Mouse (Mus musculus): ENCODE data around the gene Dlg2. TPM values are rescaled to one million over a fixed set of nuclear protein-coding genes. Genes with fewer than 3 reads are reported as not detected.

Dlg2 gene
- total RNA-seq, 2 experiments from 2014 or later, result 40.3 to 65.7 TPM

DNA sequence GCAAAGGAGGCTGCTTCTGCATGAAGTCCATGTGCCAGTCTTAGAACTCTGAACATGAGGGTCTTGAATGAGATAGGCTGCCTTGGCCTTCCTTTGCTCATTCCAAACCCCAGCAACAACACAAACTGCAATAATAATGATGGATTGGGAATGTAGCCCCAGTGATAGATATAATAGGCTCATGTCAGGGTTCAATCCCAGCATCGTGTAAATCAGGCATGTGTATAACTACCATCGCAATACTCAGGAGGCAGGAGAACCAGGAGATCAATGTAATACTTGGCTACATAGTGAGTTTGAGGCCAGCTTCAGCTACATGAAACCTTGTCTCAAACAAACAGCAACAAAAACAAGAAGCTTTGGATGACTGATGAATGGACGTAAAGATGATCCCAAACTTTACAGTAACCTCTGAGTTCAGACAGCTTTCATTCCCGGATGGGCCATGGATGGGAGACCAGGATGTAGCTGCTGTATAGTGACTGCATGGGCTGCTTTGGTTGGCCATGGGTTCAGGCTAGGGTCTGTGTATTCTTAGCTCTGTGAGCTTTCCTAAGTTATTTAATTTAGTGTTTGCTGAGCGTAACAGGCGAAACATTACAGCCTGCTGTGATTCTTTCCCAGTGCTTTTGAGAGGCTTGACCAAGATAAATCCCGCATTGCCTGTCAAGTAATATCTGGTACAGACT lies 1708.0 kb downstream of the Dlg2 start:
- no peak for DNase-seq

DNA sequence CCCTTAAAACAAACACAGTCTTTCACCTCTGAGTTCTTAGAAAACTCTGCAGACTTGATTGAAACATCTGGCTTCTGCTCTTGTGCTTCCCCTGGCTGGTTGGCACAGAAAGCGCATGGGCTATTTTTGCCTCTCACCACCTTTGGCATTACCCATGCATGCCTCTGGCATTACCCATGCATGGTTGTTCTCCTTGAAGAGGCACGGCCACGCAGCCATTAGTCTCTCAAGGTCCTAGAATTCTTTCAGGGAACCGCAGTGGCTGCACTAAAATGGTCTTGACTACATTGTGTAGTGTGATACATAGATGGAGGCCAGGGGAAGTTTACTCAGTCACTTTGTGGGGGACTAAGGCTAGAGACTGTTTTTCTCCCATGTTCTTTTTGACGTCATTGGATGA lies 1709.9 kb downstream of the Dlg2 start:
- no peak for DNase-seq

DNA sequence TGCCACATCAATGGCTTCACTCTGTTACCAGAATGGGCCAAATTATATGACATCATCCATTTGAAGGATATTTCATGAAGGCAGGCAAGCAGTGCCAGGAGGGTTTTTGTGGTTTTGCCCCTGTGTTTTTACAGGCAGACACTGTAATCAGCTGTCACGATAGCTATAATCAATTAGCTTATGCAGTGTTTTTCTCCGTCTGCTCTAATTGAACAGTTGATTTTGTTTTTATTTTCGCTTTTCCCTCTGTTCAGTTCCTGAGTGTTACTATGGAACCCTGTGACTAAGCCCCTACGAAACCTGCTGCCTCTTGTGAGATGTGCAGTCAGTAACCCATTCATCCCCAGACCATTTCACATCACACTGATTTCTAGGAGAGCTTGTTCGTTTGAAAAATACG lies 1712.7 kb downstream of the Dlg2 start:
- DNase-seq, result no peak

DNA sequence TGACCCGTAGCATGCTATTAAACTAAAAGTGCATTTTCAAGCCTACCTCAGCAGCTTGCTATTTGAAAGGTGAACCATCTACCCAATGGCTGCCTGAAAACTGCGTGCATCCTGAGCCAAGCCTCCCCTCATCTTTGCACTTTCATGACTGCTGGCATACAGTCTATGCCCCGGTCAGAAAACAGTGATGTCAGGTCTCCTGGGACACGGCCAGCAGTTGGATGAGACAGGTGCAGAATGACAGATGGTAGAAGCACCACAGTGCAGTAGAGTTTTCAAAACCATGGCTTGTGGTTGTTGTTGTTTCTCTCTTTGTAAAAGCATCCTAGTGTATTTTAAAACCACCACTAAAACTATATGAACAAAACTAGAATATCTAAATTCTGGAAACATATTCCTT lies 1719.5 kb downstream of the Dlg2 start:
- no peak for DNase-seq

DNA sequence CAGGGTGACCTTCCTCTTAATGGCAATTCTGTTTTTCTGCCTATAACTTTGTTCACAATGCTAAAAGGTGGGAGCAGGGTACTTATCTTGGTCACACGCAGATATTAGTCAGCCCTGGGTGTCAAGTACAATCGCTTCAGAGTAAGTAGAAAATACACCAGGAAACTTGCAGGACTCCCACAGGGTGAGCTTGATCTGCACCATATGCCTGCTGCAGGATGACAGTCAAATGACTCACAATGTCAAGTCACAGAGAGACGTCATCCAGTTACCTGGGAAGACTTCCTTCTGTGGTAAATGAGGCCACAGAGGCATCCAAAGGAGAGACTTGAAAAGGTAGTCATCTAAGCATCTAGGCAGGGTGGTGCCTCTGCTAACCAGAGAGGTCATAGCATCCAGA lies 1721.1 kb downstream of the Dlg2 start:
- DNase-seq, result no peak

DNA sequence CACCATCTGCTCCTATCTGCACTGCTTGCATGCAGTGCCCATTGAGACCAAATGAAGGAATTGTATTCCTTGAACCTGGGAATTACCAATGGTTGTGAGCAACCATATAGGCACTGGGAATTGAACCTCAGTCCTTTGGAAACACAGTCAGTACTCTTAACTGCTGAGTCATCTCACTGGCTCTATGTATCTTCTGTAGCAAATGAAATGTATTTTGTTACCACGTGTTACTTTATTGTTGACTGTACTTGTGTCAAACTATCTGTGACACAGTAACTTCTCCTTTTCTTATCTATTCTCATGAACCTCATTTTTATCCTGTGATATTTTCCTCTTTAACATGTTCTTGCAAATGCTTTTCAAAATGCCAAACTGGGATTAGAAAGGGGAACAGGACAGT lies 1722.7 kb downstream of the Dlg2 start:
- DNase-seq, result no peak

DNA sequence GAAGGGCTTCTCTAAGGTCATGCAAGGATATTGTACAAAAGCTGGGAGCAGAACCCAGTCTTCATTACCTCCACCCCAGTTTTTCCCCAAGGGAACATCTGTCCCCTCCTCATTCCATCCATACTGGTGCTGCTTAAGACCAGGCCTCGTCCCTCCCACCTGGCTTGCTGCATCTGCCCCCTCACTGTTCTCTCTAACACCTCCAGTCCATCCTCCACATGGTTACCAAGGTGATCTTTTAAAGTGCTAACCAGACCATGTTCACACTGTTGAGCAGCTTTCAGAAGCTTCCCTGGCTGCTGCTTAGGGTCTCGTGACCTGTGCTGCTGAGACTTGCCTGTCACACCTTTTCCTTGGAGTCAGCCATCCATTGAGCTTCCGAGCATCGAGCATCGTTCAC lies 1734.2 kb downstream of the Dlg2 start:
- no peak for DNase-seq

DNA sequence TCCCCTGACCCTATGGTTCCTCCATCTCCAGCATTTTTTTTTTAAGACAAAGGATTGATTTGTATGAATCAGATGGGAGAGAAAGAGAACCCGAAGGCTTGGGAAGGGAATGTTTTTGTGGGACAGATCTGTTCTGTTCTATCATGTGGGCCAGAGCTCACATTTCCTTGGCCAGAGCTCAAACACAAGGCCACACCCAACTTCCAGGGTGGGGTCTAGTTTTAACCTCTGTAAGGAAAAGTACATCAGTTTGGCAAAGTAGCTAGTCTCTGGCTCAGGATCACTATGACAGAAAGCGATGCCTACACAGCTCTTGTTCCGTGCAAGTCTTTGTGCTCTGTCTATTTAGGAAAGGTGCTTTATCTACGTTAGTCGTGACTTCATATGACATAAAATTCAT lies 1737.3 kb downstream of the Dlg2 start:
- no peak for DNase-seq

DNA sequence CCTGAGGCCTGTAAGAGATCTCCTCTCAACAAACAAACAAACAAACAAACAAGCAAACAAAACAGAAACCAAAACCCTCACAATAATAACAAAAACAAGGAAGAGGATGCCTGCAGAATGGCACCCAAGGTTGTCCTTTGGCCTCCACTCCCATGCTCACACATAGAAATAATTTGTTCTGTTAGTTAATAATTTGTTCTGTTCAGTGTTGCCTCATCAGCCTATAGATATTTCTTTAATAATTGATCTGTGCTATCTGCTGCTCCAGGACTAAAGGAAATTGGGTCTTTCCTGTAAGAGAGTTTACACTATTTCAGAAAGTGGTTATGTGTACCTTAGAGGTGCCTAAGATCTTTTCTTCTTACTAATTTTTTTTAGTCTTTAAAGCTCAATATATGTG lies 1741.7 kb downstream of the Dlg2 start:
- no peak for DNase-seq

DNA sequence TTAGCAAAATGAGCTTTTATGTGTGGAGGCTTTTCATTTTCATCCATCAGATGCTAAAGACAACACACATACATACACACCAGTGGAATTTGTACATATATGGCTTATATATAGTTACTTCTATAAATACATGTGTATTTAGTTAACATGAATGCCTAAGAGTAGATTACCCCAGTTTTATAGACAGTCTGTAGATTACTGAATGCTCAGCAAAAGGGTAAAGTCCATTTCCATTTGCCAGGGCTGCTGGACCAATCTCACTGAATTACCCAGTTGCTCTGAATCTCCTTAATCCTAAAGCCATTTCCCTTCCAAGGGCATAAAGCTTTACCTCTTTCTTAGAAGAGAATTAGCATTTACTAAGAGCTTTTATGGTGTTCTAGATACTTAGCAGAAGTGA lies 1744.1 kb downstream of the Dlg2 start:
- no peak for DNase-seq

DNA sequence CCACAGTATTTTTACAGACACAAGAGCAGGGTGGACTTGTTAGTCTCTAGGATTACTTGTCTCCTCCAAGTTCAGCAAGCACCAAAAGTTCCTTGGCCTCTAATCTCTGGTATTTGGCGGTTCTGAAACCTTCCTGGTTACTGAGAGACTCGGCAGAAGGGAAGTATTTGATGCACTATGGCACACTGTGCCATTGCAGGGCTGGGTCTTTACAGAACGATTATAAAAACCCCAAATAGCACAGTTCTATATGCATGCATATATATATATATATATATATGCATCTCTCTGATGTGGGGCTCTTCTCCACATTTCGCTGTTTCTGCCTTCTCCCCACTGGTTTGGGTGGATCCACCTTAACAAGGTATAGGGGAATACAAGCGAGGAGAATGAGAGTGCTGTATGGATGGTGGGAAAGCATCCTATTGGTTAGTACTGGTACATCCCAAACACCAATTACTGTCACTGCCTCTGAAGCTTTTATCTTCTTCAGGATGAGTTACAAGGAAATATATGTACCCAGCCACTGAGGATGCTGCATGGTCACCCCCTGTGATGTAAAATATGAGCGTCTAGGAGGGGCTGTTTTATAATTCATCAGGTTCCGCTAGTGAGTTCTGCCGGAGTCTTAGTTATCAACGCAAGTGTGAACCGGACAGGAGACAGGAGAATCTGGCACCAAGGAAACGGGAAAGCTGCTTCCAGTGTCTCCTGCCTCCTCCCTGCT lies 1758.2 kb downstream of the Dlg2 start:
- no peak for DNase-seq

DNA sequence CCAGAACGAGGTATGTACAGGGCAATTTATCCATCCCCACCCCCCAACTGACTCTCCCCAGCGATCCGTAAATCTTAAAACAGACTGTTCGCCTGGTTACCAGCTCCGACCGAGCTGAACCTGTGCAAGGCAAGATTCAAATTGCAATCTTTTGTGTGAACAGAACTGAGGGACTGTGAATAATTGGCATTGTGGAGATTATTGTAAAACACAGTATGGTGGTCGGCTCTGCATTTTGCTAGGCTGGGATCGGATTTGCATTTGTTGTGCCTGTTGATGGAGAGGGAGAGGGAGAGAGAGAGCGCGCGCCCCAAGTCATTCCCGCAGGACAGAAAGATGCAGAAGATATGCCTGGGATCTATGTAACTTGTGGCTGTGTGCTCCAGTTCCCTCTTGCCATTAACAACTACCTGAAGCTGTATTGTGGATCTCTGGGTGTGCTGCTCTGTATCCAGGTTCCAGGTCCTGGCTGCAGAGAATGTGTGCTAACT lies 1759.1 kb downstream of the Dlg2 start:
- DNase-seq, result no peak

DNA sequence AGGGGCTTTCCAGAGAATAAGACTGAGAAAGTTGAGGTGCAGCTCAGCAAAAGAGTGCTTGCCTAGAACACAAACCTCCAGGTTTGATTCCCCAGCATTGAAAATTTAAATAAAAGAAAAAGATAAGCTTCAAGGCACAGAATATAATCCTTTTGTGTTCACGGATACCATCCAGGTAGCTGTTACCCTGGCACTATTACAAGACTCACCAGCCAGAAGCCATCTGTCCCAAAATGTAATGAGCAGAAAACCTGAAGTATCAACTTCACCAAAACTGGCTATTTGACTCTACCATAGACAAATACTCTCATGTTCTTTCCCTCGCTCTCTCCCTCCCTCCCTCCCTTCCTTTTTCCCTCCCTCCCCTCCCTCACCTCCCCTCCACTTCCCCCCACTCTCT lies 1764.4 kb downstream of the Dlg2 start:
- no peak for DNase-seq

DNA sequence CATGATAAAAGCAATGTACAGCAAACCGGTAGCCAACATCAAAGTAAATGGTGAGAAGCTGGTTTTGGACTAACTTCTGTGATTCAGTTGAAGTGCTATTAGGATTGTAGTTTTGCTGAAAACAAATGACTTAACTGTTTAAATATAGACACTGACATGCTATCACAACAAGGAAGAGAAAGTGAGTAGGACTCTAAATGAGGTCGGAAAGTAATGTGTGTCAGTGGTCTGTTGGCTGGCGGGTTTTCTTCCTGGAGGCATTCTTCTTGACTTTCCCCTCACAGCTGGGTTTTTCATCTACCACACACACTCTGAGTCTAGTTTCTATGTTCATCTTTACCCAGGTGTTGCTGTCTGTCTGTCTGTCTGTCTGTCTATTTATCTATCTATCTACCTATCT lies 1771.1 kb downstream of the Dlg2 start:
- DNase-seq, result no peak

DNA sequence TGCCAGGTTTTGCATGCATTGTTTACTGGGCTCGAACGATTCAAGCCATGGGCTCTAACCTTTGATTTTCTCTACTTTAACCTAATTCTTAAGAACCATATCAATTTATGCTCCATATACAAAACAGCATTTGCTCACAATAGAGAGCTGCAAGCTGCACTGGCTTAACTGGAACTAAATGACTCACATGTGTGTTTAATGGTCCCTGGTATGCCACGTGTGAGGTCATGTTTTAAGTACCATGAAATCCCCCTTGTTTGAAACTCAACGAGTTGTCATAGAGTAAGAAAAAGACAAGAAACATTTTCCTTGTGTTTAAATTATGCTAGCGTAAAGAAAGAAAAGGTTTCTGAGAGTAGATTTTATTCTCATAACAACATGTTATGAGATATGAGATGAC lies 1772.1 kb downstream of the Dlg2 start:
- no peak for DNase-seq

DNA sequence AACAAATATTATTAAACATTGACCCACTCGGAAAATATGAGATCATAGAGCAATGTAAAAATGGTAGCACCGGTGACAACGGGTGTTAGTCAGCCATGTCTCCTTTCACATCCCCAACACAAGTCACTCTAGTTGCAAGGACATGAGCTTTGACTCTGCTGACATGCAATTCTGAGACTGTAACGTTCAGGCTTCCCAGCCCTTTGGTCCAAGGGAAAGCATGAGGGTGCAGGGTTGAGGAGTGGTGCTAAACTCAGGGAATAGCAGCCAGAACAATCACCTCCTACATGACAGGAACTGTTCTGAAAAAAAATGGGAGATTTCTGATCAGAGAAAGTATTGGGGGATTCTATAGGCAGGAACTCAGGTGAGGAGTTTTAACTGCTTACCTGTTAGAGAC lies 1781.7 kb downstream of the Dlg2 start:
- no peak for DNase-seq

DNA sequence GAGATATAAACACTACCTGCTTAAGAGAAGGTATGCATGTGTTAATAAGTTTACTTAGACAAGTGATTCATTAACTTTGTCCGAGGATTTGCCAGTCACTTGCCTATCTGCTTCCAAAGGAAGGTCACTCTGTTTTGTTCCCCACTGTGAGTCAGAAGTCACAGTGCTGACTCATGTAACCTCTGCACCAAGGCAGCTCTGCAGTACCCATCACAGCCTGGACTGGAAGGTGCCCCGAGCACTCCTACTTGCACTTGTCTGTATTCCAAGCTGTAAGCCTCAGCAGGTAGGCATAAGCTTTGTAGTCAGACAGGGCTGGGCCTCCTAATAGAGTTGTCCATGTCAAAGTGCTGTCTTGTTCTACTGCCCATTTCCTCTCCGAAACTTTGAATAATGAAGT lies 1782.2 kb downstream of the Dlg2 start:
- peak; percentile 57 for DNase-seq

DNA sequence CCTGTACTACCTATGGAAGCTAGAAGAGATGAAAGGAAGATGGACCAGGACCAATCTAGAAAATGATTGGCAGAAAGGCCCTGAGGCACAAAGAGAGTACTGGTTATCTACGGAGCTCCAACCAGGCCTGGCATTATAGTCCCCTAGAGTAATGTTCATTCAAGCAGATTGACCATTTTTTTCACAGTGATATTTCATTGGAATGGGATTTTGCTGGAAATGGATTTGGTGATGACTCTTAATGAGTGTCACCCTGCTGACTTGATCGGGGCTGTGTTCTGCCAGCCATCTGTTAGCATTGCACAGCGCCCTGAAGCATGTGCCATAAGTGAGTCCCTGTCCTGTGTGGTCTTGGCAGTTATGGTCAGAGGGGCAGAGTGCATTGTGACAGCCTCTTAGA lies 1787.9 kb downstream of the Dlg2 start:
- DNase-seq, result no peak

DNA sequence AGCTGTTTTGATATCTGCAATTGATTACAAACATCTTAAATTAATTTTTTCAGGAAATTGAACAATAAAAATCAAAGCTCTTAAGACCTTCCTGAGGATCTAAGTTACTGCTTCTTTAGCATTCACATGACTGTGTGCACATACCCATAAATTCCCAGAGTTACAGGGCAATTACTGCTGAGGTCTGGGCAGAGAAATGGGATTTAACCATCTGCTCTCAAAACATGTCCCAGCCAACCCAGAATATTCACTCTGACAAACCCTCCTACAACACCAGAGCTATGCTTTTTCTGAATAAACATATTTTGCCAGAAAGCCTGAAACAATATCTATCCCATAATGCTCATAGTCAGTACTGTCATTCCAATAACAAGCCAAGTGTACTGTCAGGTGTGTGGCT lies 1788.5 kb downstream of the Dlg2 start:
- DNase-seq, result no peak

DNA sequence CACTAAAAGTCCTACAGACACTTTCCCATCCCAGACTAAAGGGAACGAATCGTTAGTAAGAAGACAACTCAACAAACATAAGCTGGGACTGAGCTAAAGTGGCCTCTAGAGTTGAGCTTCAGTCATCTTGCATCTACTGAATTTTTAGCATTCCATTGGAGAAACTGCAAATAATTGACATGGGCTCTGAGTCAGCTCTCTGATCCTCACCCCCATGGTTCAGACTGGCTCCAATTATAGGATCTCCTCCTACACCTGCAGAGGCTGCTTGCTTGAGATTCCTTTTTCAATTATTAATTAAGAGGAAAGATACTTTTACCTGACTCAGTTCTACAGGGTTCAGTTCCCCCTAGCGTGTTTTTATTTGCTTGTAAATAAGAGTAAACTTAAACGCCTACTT lies 1798.9 kb downstream of the Dlg2 start:
- no peak for DNase-seq

DNA sequence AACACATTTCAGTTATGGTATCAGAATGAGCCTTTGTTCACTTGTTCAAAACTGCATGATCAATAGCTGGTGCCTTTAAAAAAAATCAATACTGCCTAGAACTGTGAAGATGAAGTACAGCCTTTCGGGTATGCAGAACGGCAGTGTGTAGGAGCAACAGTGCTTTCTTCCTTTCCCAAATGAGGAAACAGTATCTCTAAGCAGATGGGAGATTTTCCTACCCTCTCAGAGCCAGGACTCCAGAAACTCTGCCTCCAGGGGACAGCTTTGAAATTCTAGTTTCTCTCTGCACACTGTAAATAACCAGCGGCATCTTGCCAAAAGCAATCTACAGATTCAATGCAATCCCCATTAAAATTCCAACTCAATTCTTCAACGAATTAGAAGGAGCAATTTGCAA lies 1801.2 kb downstream of the Dlg2 start:
- DNase-seq, result no peak

DNA sequence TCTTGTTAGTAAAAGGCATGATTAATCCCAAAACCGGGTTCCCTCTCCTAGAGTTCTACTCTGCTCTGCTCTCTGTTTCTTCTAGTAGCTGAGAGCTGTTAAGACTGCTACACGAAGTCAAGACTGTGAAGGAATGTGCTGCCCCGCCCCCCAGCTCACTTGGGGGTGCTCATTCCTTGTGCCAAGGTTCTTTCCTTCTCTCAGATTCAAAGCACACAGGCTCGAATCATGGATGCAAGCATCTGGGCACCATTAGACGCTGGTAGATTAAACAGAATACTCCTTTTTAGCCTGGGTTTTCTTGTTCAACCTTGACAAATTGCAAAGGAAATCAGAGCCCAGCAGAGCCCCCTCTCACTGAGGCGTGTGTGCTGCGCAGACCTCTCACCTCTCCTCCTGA lies 1804.5 kb downstream of the Dlg2 start:
- no peak for DNase-seq

DNA sequence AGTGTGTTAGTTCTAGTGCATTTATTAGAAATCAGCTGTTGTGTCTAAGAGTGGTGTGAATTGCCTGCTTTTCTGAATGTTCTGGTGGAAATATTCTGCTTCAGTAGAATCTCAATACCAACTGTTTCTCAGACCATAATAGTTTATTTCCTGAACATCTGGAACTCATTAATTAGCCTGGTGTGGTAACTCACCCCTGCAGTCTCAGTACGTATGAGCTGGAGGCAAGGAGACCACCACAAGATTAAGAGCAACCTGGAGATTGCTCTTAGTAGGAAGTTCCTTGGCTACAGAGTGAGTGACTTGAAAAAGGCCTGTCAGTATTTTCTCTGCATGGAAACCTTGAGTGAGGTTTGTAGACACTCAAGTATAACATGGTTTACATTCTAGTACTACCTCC lies 1810.6 kb downstream of the Dlg2 start:
- no peak for DNase-seq

DNA sequence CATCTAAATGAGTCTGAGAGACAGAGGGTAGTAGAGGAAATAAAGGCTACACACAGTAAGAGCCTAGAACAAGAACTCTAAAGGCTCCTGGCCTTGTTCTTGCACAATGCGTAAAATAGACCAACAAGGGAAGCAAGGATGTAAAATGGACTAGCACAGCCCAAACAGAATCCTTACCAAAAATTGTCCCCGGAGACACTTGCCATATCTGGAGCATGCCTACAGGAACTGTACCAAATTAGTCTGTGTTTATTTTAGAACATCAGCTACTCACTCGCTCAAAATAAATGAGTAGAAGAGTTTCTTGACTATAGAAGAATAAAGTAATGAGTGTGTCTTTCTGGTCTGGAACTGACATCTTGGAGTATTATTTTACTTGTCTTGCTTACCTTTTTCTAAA lies 1812.3 kb downstream of the Dlg2 start:
- no peak for DNase-seq

Data from adrenal gland, postnatal 10 days (tissue).